Comparison of ENCODE assay signal across 7 mouse cellular contexts in genomic region chr9:40783641-40784373, GRCm38 (mm10). TPM values are rescaled to one million over a fixed set of nuclear protein-coding genes. Genes with fewer than 3 reads are reported as not detected.
DNase-seq lines count a peak whose midpoint lies in the region; ATAC-seq lines count a peak whose summit lies in the region.

No protein-coding gene starts in this region.

- no peak overlapping the region for H3K9ac ChIP-seq in embryonic facial prominence, embryonic 12.5 days
- H3K9ac ChIP-seq in stomach, embryonic 15.5 days, result no peak overlapping the region

- H3K27ac ChIP-seq in embryonic facial prominence, embryonic 12.5 days, result peak overlapping the region; percentile 77
- H3K27ac ChIP-seq in stomach, embryonic 15.5 days, result peak overlapping the region; percentile 64

- no peak for ATAC-seq in embryonic facial prominence, embryonic 12.5 days (ENCODE audit: insufficient number of reproducible peaks, insufficient read depth, low FRiP score, low TSS enrichment)
- ATAC-seq in stomach, embryonic 15.5 days (ENCODE audit: insufficient read depth, low FRiP score, low read depth), result peak; percentile 73

- DNase-seq in ZHBTc4 (ENCODE audit: low read depth, low spot score), result peak; percentile 96
- DNase-seq in heart, postnatal 14 days, result peak; percentile 51 to 54
- DNase-seq in large intestine, adult 2 months (ENCODE audit: low read depth, low spot score), result peak; percentile 90
- DNase-seq in mesoderm, embryonic 11.5 days (ENCODE audit: low read depth, low spot score), result peak; percentile 59
- DNase-seq in left cerebral cortex, adult 8-10 months (ENCODE audit: low spot score in 2 of 2), result no peak

- peaks cover 23% of the 10 kb centered on the region for H3K4me1 ChIP-seq in embryonic facial prominence, embryonic 12.5 days
- no peaks in the 10 kb centered on the region for H3K4me1 ChIP-seq in stomach, embryonic 15.5 days

- H3K4me3 ChIP-seq in embryonic facial prominence, embryonic 12.5 days, result no peak overlapping the region
- no peak overlapping the region for H3K4me3 ChIP-seq in stomach, embryonic 15.5 days (replicated peaks)

- H3K36me3 ChIP-seq in embryonic facial prominence, embryonic 12.5 days, result peaks cover 23% of the 10 kb centered on the region
- H3K36me3 ChIP-seq in stomach, embryonic 15.5 days, result 0 out of 2 replicates have a peak, but pooled peaks cover 3% of the 10 kb centered on the region

- intact Hi-C loops in heart, postnatal 14 days (cut with DNase I), result loop anchor here (1.0 kb wide), 1 partner anchor 15 kb away; no protein-coding TSS in a partner anchor

- H3K9me3 ChIP-seq in embryonic facial prominence, embryonic 12.5 days, result no peaks in the 10 kb centered on the region
- H3K9me3 ChIP-seq in stomach, embryonic 15.5 days, result no peaks in the 10 kb centered on the region

- WGBS in embryonic facial prominence, embryonic 12.5 days, result 13% methylated on average over 13 of the region's 13 CpGs
- WGBS in large intestine, adult 2 months, result 33% methylated on average over 13 of the region's 13 CpGs
- 27% methylated on average over 13 of the region's 13 CpGs for WGBS in stomach, embryonic 15.5 days

- peak overlapping the region; percentile 15; the same call in 1 of the 2 replicates for H3K4me2 ChIP-seq in embryonic facial prominence, embryonic 12.5 days (replicated peaks)
- peak overlapping the region; percentile 32 for H3K4me2 ChIP-seq in stomach, embryonic 15.5 days

- no peaks in the 10 kb centered on the region for H3K27me3 ChIP-seq in embryonic facial prominence, embryonic 12.5 days
- H3K27me3 ChIP-seq in stomach, embryonic 15.5 days (replicated peaks), result no peaks in the 10 kb centered on the region

RNA-seq across cellular contexts. Expression of gene Hspa8, which starts 17.0 kb away (rescaled TPM):
- polyA plus RNA-seq in embryonic facial prominence, embryonic 12.5 days (2016; fragmentation: Nextera tagmentation; extraction: Ambion mirVana), result 2,550 and 2,595 TPM in 2 replicates
- total RNA-seq in heart, postnatal 14 days (2021), result 1,000 to 10,000 TPM; 1,048 to 1,357 TPM
- 2,172 and 2,515 TPM in 2 replicates for polyA plus RNA-seq in large intestine, adult 2 months (2012; rRNA removed)
- 2,024 and 2,425 TPM in 2 replicates for polyA plus RNA-seq in stomach, embryonic 15.5 days (2015; fragmentation: Nextera tagmentation; extraction: Ambion mirVana)
- 1,000 to 10,000 TPM; 1,516 to 1,907 (median 1,709) TPM for total RNA-seq in left cerebral cortex, adult 8-10 months (2022)

Comparison
In these comparisons a context has a peak if more than half of its experiments do, and no peak if none do; other contexts are left out.
1. DNase-seq: peak in ZHBTc4 (single experiment), heart, postnatal 14 days (2 of 2), large intestine, adult 2 months (single experiment) and mesoderm, embryonic 11.5 days (single experiment); none in left cerebral cortex, adult 8-10 months (0 of 2).